Mouse (Mus musculus): Measurements from ENCODE around the gene Myh7. TPM values are rescaled to one million over a fixed set of nuclear protein-coding genes. Genes with fewer than 3 reads are reported as not detected.
A peak's percentile ranks its signal among the peaks of the same experiment; 100 is the strongest.
"Not testable (repeated sequence)": the region's sequence is repeated elsewhere in the genome, so short reads cannot be mapped to it uniquely, and the experiment has no call there.

Myh7 gene
- 0.18 and 2.0 TPM in 2 replicates for polyA plus RNA-seq (2015; fragmentation: Nextera tagmentation; extraction: Ambion mirVana)

DNA sequence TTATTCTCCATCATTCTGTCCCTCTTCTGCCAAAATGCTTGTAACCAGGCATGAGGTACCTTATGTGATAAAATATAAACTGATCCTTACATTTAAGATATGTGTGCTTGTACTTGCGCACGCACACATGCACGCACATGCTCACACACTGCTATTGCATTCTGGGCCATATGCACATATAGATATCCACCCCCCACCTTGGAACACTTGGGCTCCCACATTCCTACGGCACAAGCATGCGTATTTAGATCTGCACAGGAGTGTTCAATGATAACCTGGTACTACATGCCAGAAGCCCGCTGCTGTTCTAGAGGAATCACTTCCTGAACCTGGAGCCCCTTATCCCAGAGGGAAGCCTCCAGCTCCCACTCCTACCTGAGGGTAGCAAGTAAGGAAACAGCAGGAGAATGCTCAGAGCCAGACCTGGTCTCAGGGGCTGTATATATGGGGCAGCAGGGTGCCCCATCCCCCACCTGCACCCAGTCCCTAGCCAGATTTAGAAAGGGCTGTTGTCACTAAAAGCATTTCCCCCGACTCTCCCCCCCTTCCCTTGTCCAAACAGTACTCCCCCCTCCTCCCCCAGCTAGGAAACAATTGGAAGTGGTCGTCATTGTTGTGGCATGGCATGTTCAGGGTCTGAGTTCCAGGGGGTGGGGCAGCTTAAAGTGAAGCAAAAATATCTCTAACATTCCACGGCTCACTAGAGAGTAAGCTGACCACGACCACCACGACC, at the start of gene Myh7:
Gene Myh7, minus strand, starts transcription at position 491 of the 733 bp plus-strand sequence.
- Histone ChIP-seq H3K27ac (ENCODE audit: low read depth) (no peak within 1 kb of the TSS), H3K4me1 (ENCODE audit: insufficient read depth) (no peaks in the 10 kb centered on the region), H3K4me2 (ENCODE audit: low read depth, low read length) (no peak within 1 kb of the TSS), H3K9ac (replicated peaks) (no peak within 1 kb of the TSS), H3K27me3 (ENCODE audit: insufficient read depth, low read length) (no peaks in the 10 kb centered on the region), H3K4me3 (ENCODE audit: low read depth, low read length) (no peak within 1 kb of the TSS), H3K36me3 (replicated peaks; ENCODE audit: insufficient read depth, low read length) (no peaks in the 10 kb centered on the region), H3K9me3 (ENCODE audit: low read length) (no peaks in the 10 kb centered on the region)
- DNase-seq (no peak), ATAC-seq (no peak)
- TF ChIP-seq EP300 (IDR thresholded peaks at IDR 0.05; ENCODE audit: low read depth) (no peak), CTCF (IDR thresholded peaks at IDR 0.05; ENCODE audit: low read depth) (no peak)
- WGBS (ENCODE audit: insufficient replicate concordance) = 54% methylated on average over 11 of the region's 11 CpGs

DNA sequence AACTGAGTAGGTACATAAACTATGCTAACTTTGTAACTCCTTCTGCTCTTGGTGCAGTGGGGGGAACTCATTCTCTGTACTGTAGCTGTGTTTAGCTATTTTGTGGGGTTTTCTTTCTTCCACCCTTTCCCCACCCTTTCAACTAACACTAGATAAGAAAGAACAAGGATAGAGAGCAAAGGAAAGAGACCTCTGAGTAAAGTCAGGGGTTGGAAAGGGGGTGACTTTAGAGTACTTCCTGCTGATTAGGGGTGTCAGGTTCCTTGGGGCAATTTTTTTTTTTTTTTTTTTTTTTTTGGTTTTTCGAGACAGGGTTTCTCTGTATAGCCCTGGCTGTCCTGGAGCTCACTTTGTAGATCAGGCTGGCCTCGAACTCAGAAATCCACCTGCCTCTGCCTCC, 49.3 kb upstream of the Myh7 start:
- not testable (repeated sequence) for H3K4me1 ChIP-seq (ENCODE audit: insufficient read depth); DNase-seq; H3K9ac ChIP-seq (replicated peaks); H3K4me3 ChIP-seq (ENCODE audit: low read depth, low read length); H3K9me3 ChIP-seq (ENCODE audit: low read length); ATAC-seq; H3K4me2 ChIP-seq (ENCODE audit: low read depth, low read length); H3K36me3 ChIP-seq (replicated peaks; ENCODE audit: insufficient read depth, low read length); H3K27ac ChIP-seq (ENCODE audit: low read depth); H3K27me3 ChIP-seq (ENCODE audit: insufficient read depth, low read length)
- WGBS (ENCODE audit: insufficient replicate concordance) = 100% methylated on average over 1 of the region's 2 CpGs

DNA sequence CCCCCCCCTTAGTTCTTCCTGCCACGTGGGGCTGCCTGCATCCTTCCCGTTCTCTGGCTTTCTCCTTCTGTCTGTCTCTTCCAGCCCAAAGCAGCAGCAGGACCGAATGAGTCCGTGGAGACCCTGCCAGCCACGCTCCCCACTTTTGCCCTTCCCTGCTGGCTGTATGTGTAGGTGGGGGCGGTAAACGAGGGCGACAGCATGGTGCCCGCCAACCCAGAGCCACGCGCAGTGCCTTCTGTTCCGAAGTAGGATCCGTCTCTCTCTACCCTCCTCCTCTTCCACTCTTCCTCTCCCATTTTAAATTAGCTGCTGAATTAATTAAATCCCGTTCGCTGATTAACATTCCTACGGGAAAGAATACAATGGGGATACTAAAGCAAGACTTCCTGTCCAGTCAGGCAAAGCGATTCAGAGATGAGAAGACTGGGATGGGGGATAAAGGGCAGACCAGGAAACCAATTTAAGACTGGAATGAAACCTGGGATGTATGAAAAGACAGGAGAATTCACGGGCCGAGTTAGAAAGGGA, 38.3 kb upstream of the Myh7 start:
- Histone ChIP-seq H3K4me2 (ENCODE audit: low read depth, low read length) (no peak overlapping the region), H3K27ac (ENCODE audit: low read depth) (no peak overlapping the region), H3K27me3 (ENCODE audit: insufficient read depth, low read length) (no peaks in the 10 kb centered on the region), H3K4me1 (ENCODE audit: insufficient read depth) (peaks cover 2% of the 10 kb centered on the region; the same call in 1 of the 2 replicates), H3K36me3 (replicated peaks; ENCODE audit: insufficient read depth, low read length) (no peaks in the 10 kb centered on the region), H3K9ac (replicated peaks) (no peak overlapping the region), H3K9me3 (ENCODE audit: low read length) (no peaks in the 10 kb centered on the region), H3K4me3 (ENCODE audit: low read depth, low read length) (no peak overlapping the region)
- ATAC-seq (no peak), DNase-seq (no peak)
- 61% methylated on average over 19 of the region's 19 CpGs for WGBS (ENCODE audit: insufficient replicate concordance)
- TF ChIP-seq EP300 (IDR thresholded peaks at IDR 0.05; ENCODE audit: low read depth) = no peak
- TF ChIP-seq CTCF (IDR thresholded peaks at IDR 0.05; ENCODE audit: low read depth) = no peak

DNA sequence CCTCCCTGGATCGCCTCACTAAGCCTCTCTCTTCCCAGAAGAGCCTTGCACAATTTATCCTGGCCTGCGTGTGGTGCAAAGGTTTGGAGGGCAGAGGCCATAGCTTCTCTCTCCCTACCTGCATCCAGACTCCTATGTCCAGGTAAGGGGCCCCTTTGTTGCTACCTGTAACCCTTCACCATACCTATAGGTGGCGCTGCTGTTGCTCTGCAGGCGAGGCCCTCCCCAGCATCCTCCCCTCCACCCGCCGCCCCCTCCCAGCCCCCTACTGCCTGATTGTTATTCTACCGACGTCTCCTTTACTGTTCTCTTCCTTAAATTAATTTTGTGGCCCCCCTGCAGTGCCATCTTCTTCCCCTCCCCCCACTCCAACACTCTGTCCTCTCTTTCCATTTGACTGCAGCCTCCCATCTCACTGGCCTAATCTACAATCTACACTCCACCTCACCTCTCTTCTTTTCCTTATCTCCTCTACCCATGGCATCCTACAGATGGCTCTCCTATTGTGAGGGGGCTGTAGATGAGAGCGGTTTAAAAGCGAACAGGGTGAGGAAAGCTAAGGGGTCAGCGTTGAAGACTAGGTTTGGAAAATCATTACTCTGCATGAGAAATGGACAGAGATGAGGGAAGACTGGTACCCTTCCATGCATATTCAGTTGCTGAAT, 34.7 kb upstream of the Myh7 start:
- no peak overlapping the region for H3K27ac ChIP-seq (ENCODE audit: low read depth)
- no peaks in the 10 kb centered on the region for H3K9me3 ChIP-seq (ENCODE audit: low read length)
- H3K4me3 ChIP-seq (ENCODE audit: low read depth, low read length) = no peak overlapping the region
- ATAC-seq (peak; percentile 78), DNase-seq (peak; percentile 49)
- peaks cover 2% of the 10 kb centered on the region; the same call in 1 of the 2 replicates for H3K4me1 ChIP-seq (ENCODE audit: insufficient read depth)
- 0 out of 2 replicates have a peak, but pooled peaks have one; percentile 18 for TF ChIP-seq EP300 (IDR thresholded peaks at IDR 0.05; ENCODE audit: low read depth)
- TF ChIP-seq CTCF (IDR thresholded peaks at IDR 0.05; ENCODE audit: low read depth) = peak; percentile 68
- H3K36me3 ChIP-seq (replicated peaks; ENCODE audit: insufficient read depth, low read length) = peaks cover 12% of the 10 kb centered on the region
- 16% methylated on average over 11 of the region's 11 CpGs for WGBS (ENCODE audit: insufficient replicate concordance)
- H3K4me2 ChIP-seq (ENCODE audit: low read depth, low read length) = no peak overlapping the region
- no peaks in the 10 kb centered on the region for H3K27me3 ChIP-seq (ENCODE audit: insufficient read depth, low read length)
- H3K9ac ChIP-seq (replicated peaks) = no peak overlapping the region

DNA sequence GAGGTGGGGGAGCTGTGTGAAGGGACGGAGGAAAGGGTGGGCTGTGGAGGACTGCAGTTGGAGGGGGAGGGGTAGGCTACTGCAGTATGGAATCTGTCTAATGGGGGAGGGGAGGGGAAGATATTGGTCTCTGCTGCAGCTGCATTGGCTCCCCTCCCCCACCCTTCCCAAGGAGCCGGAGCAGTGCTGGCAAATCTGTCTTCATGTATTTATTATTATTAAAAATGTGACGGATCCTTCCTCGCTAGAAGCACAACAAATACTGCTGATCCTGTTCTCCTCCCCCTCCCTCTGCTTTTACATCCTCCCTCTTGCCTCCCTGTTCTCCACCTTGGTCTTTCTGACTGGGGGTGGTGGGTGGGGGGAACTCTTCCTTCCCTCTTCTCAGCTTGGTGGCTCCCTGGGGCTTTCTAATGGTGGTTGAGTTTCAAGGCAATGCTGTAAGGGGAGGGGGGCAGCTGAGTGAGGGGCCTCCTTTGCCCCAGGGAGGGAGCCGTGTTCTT, 34.0 kb upstream of the Myh7 start:
- H3K9me3 ChIP-seq (ENCODE audit: low read length) = no peaks in the 10 kb centered on the region
- no peak overlapping the region for H3K4me2 ChIP-seq (ENCODE audit: low read depth, low read length)
- H3K27ac ChIP-seq (ENCODE audit: low read depth) = no peak overlapping the region
- no peaks in the 10 kb centered on the region for H3K27me3 ChIP-seq (ENCODE audit: insufficient read depth, low read length)
- no peak overlapping the region for H3K4me3 ChIP-seq (ENCODE audit: low read depth, low read length)
- H3K9ac ChIP-seq (replicated peaks) = no peak overlapping the region
- 40% methylated on average over 4 of the region's 5 CpGs for WGBS (ENCODE audit: insufficient replicate concordance)
- peaks cover 20% of the 10 kb centered on the region for H3K36me3 ChIP-seq (replicated peaks; ENCODE audit: insufficient read depth, low read length)
- no peak for DNase-seq
- TF ChIP-seq CTCF (IDR thresholded peaks at IDR 0.05; ENCODE audit: low read depth) (no peak), EP300 (IDR thresholded peaks at IDR 0.05; ENCODE audit: low read depth) (no peak)
- ATAC-seq = no peak
- H3K4me1 ChIP-seq (ENCODE audit: insufficient read depth) = peaks cover 2% of the 10 kb centered on the region; the same call in 1 of the 2 replicates

DNA sequence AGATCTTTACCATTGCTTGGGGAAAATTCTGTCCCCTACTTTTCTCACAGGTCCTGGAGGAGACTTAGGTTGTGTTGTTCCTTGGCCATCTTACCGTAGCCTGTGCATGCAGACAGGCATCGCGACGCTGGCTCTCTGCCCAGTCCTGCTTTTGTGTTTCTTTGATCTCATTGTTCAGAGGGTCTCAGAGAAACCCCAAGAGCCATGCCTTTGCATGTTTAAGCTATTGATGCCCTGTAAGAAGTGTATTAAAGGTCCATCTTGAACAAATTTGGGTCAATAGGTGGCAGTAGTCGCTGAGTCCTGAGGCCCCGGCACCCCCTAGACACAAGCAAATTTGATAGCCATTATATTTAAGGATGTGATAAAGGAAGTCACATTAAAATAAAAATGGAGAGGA, 33.2 kb upstream of the Myh7 start:
- Histone ChIP-seq H3K4me2 (ENCODE audit: low read depth, low read length) (no peak overlapping the region), H3K27me3 (ENCODE audit: insufficient read depth, low read length) (no peaks in the 10 kb centered on the region), H3K9me3 (ENCODE audit: low read length) (no peaks in the 10 kb centered on the region), H3K4me1 (ENCODE audit: insufficient read depth) (peaks cover 2% of the 10 kb centered on the region; the same call in 1 of the 2 replicates), H3K9ac (replicated peaks) (no peak overlapping the region), H3K4me3 (ENCODE audit: low read depth, low read length) (no peak overlapping the region), H3K27ac (ENCODE audit: low read depth) (no peak overlapping the region), H3K36me3 (replicated peaks; ENCODE audit: insufficient read depth, low read length) (peaks cover 27% of the 10 kb centered on the region)
- DNase-seq (no peak), ATAC-seq (no peak)
- WGBS (ENCODE audit: insufficient replicate concordance) = 52% methylated on average over 6 of the region's 6 CpGs
- TF ChIP-seq EP300 (IDR thresholded peaks at IDR 0.05; ENCODE audit: low read depth) (no peak), CTCF (IDR thresholded peaks at IDR 0.05; ENCODE audit: low read depth) (peak; percentile 33)
